Mouse (Mus musculus): ENCODE measurements around the gene Irf3. TPM values are rescaled to one million over a fixed set of nuclear protein-coding genes. Genes with fewer than 3 reads are reported as not detected.
"Not testable (repeated sequence)": the region's sequence is repeated elsewhere in the genome, so short reads cannot be mapped to it uniquely, and the experiment has no call there.

Gene Irf3
- polyA plus RNA-seq, 1 experiment from 2014 or later: 96.0 TPM

- Histone ChIP-seq H3K4me1 (ENCODE audit: control insufficient read depth, insufficient read depth, low read length) (peaks cover 15% of the 10 kb centered on the region; the same call in 1 of the 2 replicates), H3K27me3 (ENCODE audit: control insufficient read depth, insufficient read depth, low read length) (no peaks in the 10 kb centered on the region), H3K36me3 (ENCODE audit: control insufficient read depth, insufficient read depth, low read length) (peaks cover 32% of the 10 kb centered on the region), H3K4me3 (ENCODE audit: low read depth, low read length) (peak overlapping the region; percentile 97), H3K9me3 (ENCODE audit: control insufficient read depth, low read depth, low read length) (no peaks in the 10 kb centered on the region), H3K4me2 (replicated peaks; ENCODE audit: low read depth, low read length) (peak overlapping the region; percentile 78), H3K9ac (replicated peaks; ENCODE audit: low read depth, low read length) (peak overlapping the region; percentile 98), H3K27ac (ENCODE audit: low read length) (peak overlapping the region; percentile 79)
- WGBS: under 1% methylated on average over 20 of the region's 20 CpGs
- no peak for ATAC-seq (ENCODE audit: insufficient number of reproducible peaks, insufficient read depth, low FRiP score, low read depth)
Observed at GRCm38 (mm10) chr7:45015344-45015956, 18.0 kb downstream of the Irf3 start.

GRCm38 (mm10) chr7:45015957-45016612, 18.6 kb downstream of the Irf3 start, which contains the start of gene Scaf1:
TSS of gene Scaf1 (minus strand) at chr7:45016363.
- Histone ChIP-seq H3K4me3 (ENCODE audit: low read depth, low read length) (peak within 1 kb of the TSS; percentile 97), H3K27me3 (ENCODE audit: control insufficient read depth, insufficient read depth, low read length) (no peaks in the 10 kb centered on the region), H3K9ac (replicated peaks; ENCODE audit: low read depth, low read length) (peak within 1 kb of the TSS; percentile 98), H3K36me3 (ENCODE audit: control insufficient read depth, insufficient read depth, low read length) (peaks cover 27% of the 10 kb centered on the region), H3K4me1 (ENCODE audit: control insufficient read depth, insufficient read depth, low read length) (peaks cover 15% of the 10 kb centered on the region; the same call in 1 of the 2 replicates), H3K4me2 (replicated peaks; ENCODE audit: low read depth, low read length) (peak within 1 kb of the TSS; percentile 78), H3K9me3 (ENCODE audit: control insufficient read depth, low read depth, low read length) (no peaks in the 10 kb centered on the region), H3K27ac (ENCODE audit: low read length) (peak within 1 kb of the TSS; percentile 99)
- peak; percentile 88 for ATAC-seq (ENCODE audit: insufficient number of reproducible peaks, insufficient read depth, low FRiP score, low read depth)
- under 1% methylated on average over 69 of the region's 69 CpGs for WGBS

GRCm38 (mm10) chr7:45016761-45017160, 19.3 kb downstream of the Irf3 start:
- H3K36me3 ChIP-seq (ENCODE audit: control insufficient read depth, insufficient read depth, low read length): peaks cover 21% of the 10 kb centered on the region
- no peaks in the 10 kb centered on the region for H3K9me3 ChIP-seq (ENCODE audit: control insufficient read depth, low read depth, low read length)
- peaks cover 15% of the 10 kb centered on the region; the same call in 1 of the 2 replicates for H3K4me1 ChIP-seq (ENCODE audit: control insufficient read depth, insufficient read depth, low read length)
- peak overlapping the region; percentile 66 for H3K4me2 ChIP-seq (replicated peaks; ENCODE audit: low read depth, low read length)
- H3K27ac ChIP-seq (ENCODE audit: low read length): peak overlapping the region; percentile 99
- no peak for ATAC-seq (ENCODE audit: insufficient number of reproducible peaks, insufficient read depth, low FRiP score, low read depth)
- no peaks in the 10 kb centered on the region for H3K27me3 ChIP-seq (ENCODE audit: control insufficient read depth, insufficient read depth, low read length)
- 1% methylated on average over 4 of the region's 4 CpGs for WGBS
- peak overlapping the region; percentile 97 for H3K4me3 ChIP-seq (ENCODE audit: low read depth, low read length)
- H3K9ac ChIP-seq (replicated peaks; ENCODE audit: low read depth, low read length): peak overlapping the region; percentile 43

- Histone ChIP-seq H3K27me3 (ENCODE audit: control insufficient read depth, insufficient read depth, low read length) (no peaks in the 10 kb centered on the region), H3K9me3 (ENCODE audit: control insufficient read depth, low read depth, low read length) (no peaks in the 10 kb centered on the region), H3K27ac (ENCODE audit: low read length) (peak within 1 kb of the TSS; percentile 99), H3K4me2 (replicated peaks; ENCODE audit: low read depth, low read length) (peak within 1 kb of the TSS; percentile 66), H3K4me3 (ENCODE audit: low read depth, low read length) (peak within 1 kb of the TSS; percentile 97), H3K9ac (replicated peaks; ENCODE audit: low read depth, low read length) (peak within 1 kb of the TSS; percentile 59), H3K4me1 (ENCODE audit: control insufficient read depth, insufficient read depth, low read length) (peaks cover 15% of the 10 kb centered on the region; the same call in 1 of the 2 replicates), H3K36me3 (ENCODE audit: control insufficient read depth, insufficient read depth, low read length) (peaks cover 14% of the 10 kb centered on the region)
- ATAC-seq (ENCODE audit: insufficient number of reproducible peaks, insufficient read depth, low FRiP score, low read depth): peak; percentile 91
- under 1% methylated on average over 36 of the region's 36 CpGs for WGBS
Observed at GRCm38 (mm10) chr7:45017242-45018061, 20.0 kb downstream of the Irf3 start, which contains the start of gene Rras. TSS of gene Rras (plus strand) at chr7:45017961.

- no peak for ATAC-seq (ENCODE audit: insufficient number of reproducible peaks, insufficient read depth, low FRiP score, low read depth)
- WGBS: 29% methylated on average over 8 of the region's 8 CpGs
- Histone ChIP-seq H3K27ac (ENCODE audit: low read length) (no peak overlapping the region), H3K4me1 (ENCODE audit: control insufficient read depth, insufficient read depth, low read length) (peaks cover 14% of the 10 kb centered on the region; the same call in 1 of the 2 replicates), H3K9me3 (ENCODE audit: control insufficient read depth, low read depth, low read length) (no peaks in the 10 kb centered on the region), H3K4me3 (ENCODE audit: low read depth, low read length) (peak overlapping the region; percentile 97; the same call in 1 of the 2 replicates), H3K4me2 (replicated peaks; ENCODE audit: low read depth, low read length) (peak overlapping the region; percentile 66), H3K9ac (replicated peaks; ENCODE audit: low read depth, low read length) (no peak overlapping the region), H3K36me3 (ENCODE audit: control insufficient read depth, insufficient read depth, low read length) (no peaks in the 10 kb centered on the region), H3K27me3 (ENCODE audit: control insufficient read depth, insufficient read depth, low read length) (no peaks in the 10 kb centered on the region)
Observed at GRCm38 (mm10) chr7:45019031-45019571, 21.7 kb downstream of the Irf3 start.

GRCm38 (mm10) chr7:45020225-45020624, 22.8 kb downstream of the Irf3 start:
- no peaks in the 10 kb centered on the region for H3K9me3 ChIP-seq (ENCODE audit: control insufficient read depth, low read depth, low read length)
- no peak overlapping the region for H3K9ac ChIP-seq (replicated peaks; ENCODE audit: low read depth, low read length)
- H3K4me3 ChIP-seq (ENCODE audit: low read depth, low read length): no peak overlapping the region
- H3K4me2 ChIP-seq (replicated peaks; ENCODE audit: low read depth, low read length): no peak overlapping the region
- 71% methylated on average over 9 of the region's 9 CpGs for WGBS
- ATAC-seq (ENCODE audit: insufficient number of reproducible peaks, insufficient read depth, low FRiP score, low read depth): no peak
- peaks cover 4% of the 10 kb centered on the region; the same call in 1 of the 2 replicates for H3K4me1 ChIP-seq (ENCODE audit: control insufficient read depth, insufficient read depth, low read length)
- H3K27me3 ChIP-seq (ENCODE audit: control insufficient read depth, insufficient read depth, low read length): no peaks in the 10 kb centered on the region
- H3K27ac ChIP-seq (ENCODE audit: low read length): no peak overlapping the region
- no peaks in the 10 kb centered on the region for H3K36me3 ChIP-seq (ENCODE audit: control insufficient read depth, insufficient read depth, low read length)

GRCm38 (mm10) chr7:45023711-45024110, 26.3 kb downstream of the Irf3 start:
- not testable (repeated sequence) for H3K27ac ChIP-seq (ENCODE audit: low read length); H3K9ac ChIP-seq (replicated peaks; ENCODE audit: low read depth, low read length); ATAC-seq (ENCODE audit: insufficient number of reproducible peaks, insufficient read depth, low FRiP score, low read depth); H3K9me3 ChIP-seq (ENCODE audit: control insufficient read depth, low read depth, low read length); H3K27me3 ChIP-seq (ENCODE audit: control insufficient read depth, insufficient read depth, low read length); H3K4me3 ChIP-seq (ENCODE audit: low read depth, low read length); H3K4me1 ChIP-seq (ENCODE audit: control insufficient read depth, insufficient read depth, low read length); H3K4me2 ChIP-seq (replicated peaks; ENCODE audit: low read depth, low read length)
- peaks cover 21% of the 10 kb centered on the region for H3K36me3 ChIP-seq (ENCODE audit: control insufficient read depth, insufficient read depth, low read length)
- 78% methylated on average over 5 of the region's 5 CpGs for WGBS

All from stomach, embryonic 14.5 days (tissue).